Mouse (Mus musculus) neural tube, embryonic 11.5 days (tissue): ENCODE data around the gene Tubg2. TPM values are rescaled to one million over a fixed set of nuclear protein-coding genes. Genes with fewer than 3 reads are reported as not detected.

Experiments used
- ATAC-seq: fragments of 200-750 bp; cut with Nextera tagmentation; 2 replicates; pipeline ENCODE4 v1.8.0; 2017; ENCODE audit warnings: moderate number of reproducible peaks, mild to moderate bottlenecking, moderate TSS enrichment, moderate library complexity; ENCODE audit not compliant: insufficient read depth, low FRiP score, low TSS enrichment
- DNase-seq: peaks from one replicate; pipeline ENCODE4 v3.0.0-alpha.2; 2015; ENCODE audit warnings: low spot score
- H3K27ac ChIP-seq: fragments of 300-500 bp; sonication (generic); 2 replicates; pipeline ENCODE4 v1.5.1; 2014; ENCODE audit warnings: low read depth, mild to moderate bottlenecking, low read length
- H3K27me3 ChIP-seq: fragments of 300-500 bp; sonication (generic); 2 replicates; pipeline ENCODE4 v1.6.1; 2014; ENCODE audit warnings: mild to moderate bottlenecking, low read length, mixed read lengths; ENCODE audit not compliant: control insufficient read depth, insufficient read depth
- H3K36me3 ChIP-seq: fragments of 300-500 bp; sonication (generic); 2 replicates; pipeline ENCODE4 v1.6.1; 2014; ENCODE audit warnings: mild to moderate bottlenecking, low read length, moderate library complexity, mixed read lengths; ENCODE audit not compliant: control insufficient read depth, insufficient read depth
- H3K4me1 ChIP-seq: fragments of 300-500 bp; sonication (generic); 2 replicates; pipeline ENCODE4 v1.6.1; 2014; ENCODE audit warnings: low read length, mixed read lengths; ENCODE audit not compliant: control insufficient read depth, insufficient read depth
- H3K4me2 ChIP-seq: fragments of 300-500 bp; sonication (generic); 2 replicates; pipeline ENCODE4 v1.6.1; 2014; ENCODE audit warnings: low read depth, mild to moderate bottlenecking, moderate library complexity
- H3K4me3 ChIP-seq: fragments of 300-500 bp; sonication (generic); 2 replicates; pipeline ENCODE4 v1.5.1; 2014; ENCODE audit warnings: low read depth, low read length
- H3K9ac ChIP-seq: fragments of 300-500 bp; sonication (generic); 2 replicates; pipeline ENCODE4 v1.6.1; 2014; ENCODE audit warnings: mild to moderate bottlenecking, low read length
- H3K9me3 ChIP-seq: fragments of 300-500 bp; sonication (generic); 2 replicates; pipeline ENCODE4 v1.6.1; 2016; ENCODE audit warnings: low read length; ENCODE audit not compliant: control insufficient read depth
- WGBS: fragments of 180-500 bp; shearing (Covaris S2); extraction: QIAGEN DNeasy Blood & Tissue Kit; methylation state at CpG from one replicate; pipeline ENCODE4 v1.1.7; 2014; 5-methylcytosine and 5-hydroxymethylcytosine counted together
- polyA plus RNA-seq: library from polyadenylated mRNA; unstranded; fragments of >200 nt; fragmentation: Nextera tagmentation; extraction: Ambion mirVana; gene quantifications from 2 replicates; pipeline ENCODE4 v1.2.1, GENCODE M21; 2014

Tubg2 gene
- polyA plus RNA-seq, 1 experiment from 2014 or later, result 6.9 TPM

- ATAC-seq (no peak; the same call in 1 of the 2 replicates), DNase-seq (peak; percentile 73)
- Histone ChIP-seq H3K36me3 (no peaks in the 10 kb centered on the region), H3K9ac (peak overlapping the region; percentile 52), H3K9me3 (no peaks in the 10 kb centered on the region), H3K27me3 (no peaks in the 10 kb centered on the region), H3K4me2 (peak overlapping the region; percentile 44), H3K27ac (0 out of 2 replicates have a peak overlapping the region, but pooled peaks have one; percentile 23), H3K4me1 (0 out of 2 replicates have a peak, but pooled peaks cover 6% of the 10 kb centered on the region), H3K4me3 (0 out of 2 replicates have a peak overlapping the region, but pooled peaks have one; percentile 14)
- 18% methylated on average over 18 of the region's 19 CpGs for WGBS
Measured at GRCm38 (mm10) chr11:101143338-101144225, 12.1 kb upstream of the Tubg2 start.

GRCm38 (mm10) chr11:101146377-101146776 lies 9.3 kb upstream of the Tubg2 start:
- 21% methylated on average over 10 of the region's 10 CpGs for WGBS
- Histone ChIP-seq H3K9me3 (no peaks in the 10 kb centered on the region), H3K27me3 (no peaks in the 10 kb centered on the region), H3K4me2 (no peak overlapping the region), H3K9ac (no peak overlapping the region), H3K4me3 (no peak overlapping the region), H3K4me1 (peaks cover 9% of the 10 kb centered on the region; the same call in 1 of the 2 replicates), H3K27ac (no peak overlapping the region), H3K36me3 (no peaks in the 10 kb centered on the region)
- peak; percentile 70 for DNase-seq
- no peak for ATAC-seq

DNA sequence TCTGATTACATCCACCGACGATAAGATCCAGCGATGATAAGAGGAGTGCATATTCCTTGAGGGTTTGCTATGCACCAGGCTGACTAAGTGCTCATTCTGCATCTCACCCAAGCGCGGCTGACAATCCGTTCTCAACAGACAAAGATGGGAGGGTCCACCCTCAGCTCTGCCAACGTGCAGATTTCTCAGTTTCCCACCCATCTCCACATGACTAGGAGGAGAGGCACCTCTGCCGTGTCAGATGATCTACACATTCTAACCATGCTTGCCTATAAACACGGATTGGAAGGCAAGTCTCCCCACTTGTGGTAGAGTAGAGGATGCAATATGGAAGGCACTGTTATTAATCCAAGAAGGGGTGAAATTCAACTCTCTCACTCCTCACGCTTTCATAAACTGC lies 7.0 kb upstream of the Tubg2 start:
- DNase-seq (no peak), ATAC-seq (no peak)
- Histone ChIP-seq H3K27me3 (no peaks in the 10 kb centered on the region), H3K9ac (no peak overlapping the region), H3K4me3 (no peak overlapping the region), H3K4me1 (peaks cover 5% of the 10 kb centered on the region; the same call in 1 of the 2 replicates), H3K4me2 (no peak overlapping the region), H3K36me3 (no peaks in the 10 kb centered on the region), H3K27ac (no peak overlapping the region), H3K9me3 (no peaks in the 10 kb centered on the region)
- WGBS, result 67% methylated on average over 10 of the region's 10 CpGs

GRCm38 (mm10) chr11:101149178-101150105 lies 6.3 kb upstream of the Tubg2 start:
- Histone ChIP-seq H3K4me3 (no peak overlapping the region), H3K9ac (no peak overlapping the region), H3K27me3 (no peaks in the 10 kb centered on the region), H3K4me1 (peaks cover 3% of the 10 kb centered on the region; the same call in 1 of the 2 replicates), H3K36me3 (no peaks in the 10 kb centered on the region), H3K4me2 (no peak overlapping the region), H3K27ac (peak overlapping the region; percentile 23; the same call in 1 of the 2 replicates), H3K9me3 (no peaks in the 10 kb centered on the region)
- 41% methylated on average over 9 of the region's 9 CpGs for WGBS
- DNase-seq (no peak), ATAC-seq (no peak)

DNA sequence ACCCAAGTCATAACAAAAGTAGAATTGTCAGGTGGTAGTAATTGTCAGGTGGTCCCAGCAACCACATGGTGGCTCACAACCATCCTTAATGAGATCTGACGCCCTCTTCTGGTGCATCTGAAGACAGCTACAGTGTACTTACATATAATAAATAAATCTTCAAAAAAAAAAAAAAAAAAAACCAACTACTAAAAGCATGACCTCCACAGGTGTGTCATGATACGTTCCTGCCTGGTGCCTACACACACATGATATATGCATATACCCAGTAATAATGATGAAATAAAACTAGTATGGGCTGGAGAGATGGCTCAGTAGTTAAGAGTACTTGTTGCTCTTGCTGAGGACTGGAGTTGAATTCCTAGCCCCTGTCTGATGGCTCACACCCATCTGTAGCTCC lies 4.6 kb upstream of the Tubg2 start:
- Histone ChIP-seq H3K4me1 (peaks cover 3% of the 10 kb centered on the region; the same call in 1 of the 2 replicates), H3K27ac (no peak overlapping the region), H3K27me3 (no peaks in the 10 kb centered on the region; the same call in 1 of the 2 replicates), H3K36me3 (no peaks in the 10 kb centered on the region), H3K4me3 (no peak overlapping the region), H3K9me3 (no peaks in the 10 kb centered on the region), H3K4me2 (no peak overlapping the region), H3K9ac (no peak overlapping the region)
- DNase-seq (no peak), ATAC-seq (no peak)
- 50% methylated on average over 2 of the region's 2 CpGs for WGBS

DNA sequence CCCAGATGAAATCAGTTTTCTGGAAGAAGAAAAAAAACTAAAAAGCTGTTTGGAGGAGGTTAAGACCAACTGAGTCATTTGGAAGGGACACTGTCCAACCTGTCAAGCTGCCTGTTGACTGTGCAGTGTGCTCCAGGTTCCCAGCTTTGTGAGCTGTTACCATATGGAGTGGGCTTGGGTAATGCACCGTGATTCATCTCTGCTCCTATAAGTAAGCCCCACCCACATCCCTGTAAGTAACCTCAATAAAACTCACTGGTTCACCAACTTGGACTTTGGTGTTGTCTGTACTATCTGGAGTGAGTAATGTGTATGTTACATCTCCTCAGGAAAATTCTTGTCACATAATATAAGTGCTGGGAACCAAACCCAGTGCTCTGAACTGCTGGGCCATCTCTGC lies 2.9 kb upstream of the Tubg2 start:
- H3K4me1 ChIP-seq, result peaks cover 3% of the 10 kb centered on the region; the same call in 1 of the 2 replicates

GRCm38 (mm10) chr11:101154648-101155047 lies 1.1 kb upstream of the Tubg2 start:
- H3K4me2 ChIP-seq, result no peak overlapping the region
- H3K27ac ChIP-seq, result no peak overlapping the region
- no peaks in the 10 kb centered on the region for H3K36me3 ChIP-seq
- H3K4me3 ChIP-seq, result no peak overlapping the region
- DNase-seq (no peak), ATAC-seq (no peak)
- H3K27me3 ChIP-seq, result peaks cover 4% of the 10 kb centered on the region; the same call in 1 of the 2 replicates
- no peak overlapping the region for H3K9ac ChIP-seq
- no peaks in the 10 kb centered on the region for H3K9me3 ChIP-seq
- no peaks in the 10 kb centered on the region; the same call in 1 of the 2 replicates for H3K4me1 ChIP-seq

More for the DNA sequence above, 2.9 kb upstream of the Tubg2 start:
- H3K9ac ChIP-seq, result no peak overlapping the region
- H3K4me3 ChIP-seq, result no peak overlapping the region
- H3K36me3 ChIP-seq, result no peaks in the 10 kb centered on the region
- no peak for ATAC-seq
- no peak overlapping the region for H3K27ac ChIP-seq
- no peak overlapping the region for H3K4me2 ChIP-seq
- H3K27me3 ChIP-seq, result peaks cover 4% of the 10 kb centered on the region; the same call in 1 of the 2 replicates
- 92% methylated on average over 1 of the region's 1 CpGs for WGBS
- H3K9me3 ChIP-seq, result no peaks in the 10 kb centered on the region
- no peak for DNase-seq

GRCm38 (mm10) chr11:101155151-101155550 lies 556 bp upstream of the Tubg2 start:
- Histone ChIP-seq H3K4me2 (peak overlapping the region; percentile 51), H3K27me3 (peaks cover 4% of the 10 kb centered on the region; the same call in 1 of the 2 replicates), H3K9me3 (no peaks in the 10 kb centered on the region), H3K36me3 (no peaks in the 10 kb centered on the region), H3K4me3 (no peak overlapping the region), H3K9ac (no peak overlapping the region), H3K27ac (no peak overlapping the region), H3K4me1 (no peaks in the 10 kb centered on the region)
- ATAC-seq (no peak), DNase-seq (no peak)
- 71% methylated on average over 6 of the region's 6 CpGs for WGBS
